Mouse (Mus musculus) neural tube, embryonic 15.5 days (tissue): ENCODE results near the gene Mrpl40. TPM values are rescaled to one million over a fixed set of nuclear protein-coding genes. Genes with fewer than 3 reads are reported as not detected.

Experiments used
- ATAC-seq: fragments of 200-750 bp; cut with Nextera tagmentation; 2 replicates; pipeline ENCODE4 v1.8.0; 2017; ENCODE audit warnings: mild to moderate bottlenecking, moderate TSS enrichment, moderate library complexity; ENCODE audit not compliant: low FRiP score
- H3K27ac ChIP-seq: fragments of 300-500 bp; sonication (generic); replicated peaks from 2 replicates; pipeline ENCODE4 v1.5.1; 2015; ENCODE audit warnings: mild to moderate bottlenecking, inconsistent platforms
- H3K27me3 ChIP-seq: fragments of 300-500 bp; sonication (generic); replicated peaks from 2 replicates; pipeline ENCODE4 v1.6.1; 2015; ENCODE audit warnings: inconsistent platforms
- H3K36me3 ChIP-seq: fragments of 300-500 bp; sonication (generic); 2 replicates; pipeline ENCODE4 v1.6.1; 2015; ENCODE audit warnings: inconsistent platforms
- H3K4me1 ChIP-seq: fragments of 300-500 bp; sonication (generic); 2 replicates; pipeline ENCODE4 v1.6.1; 2015; ENCODE audit warnings: inconsistent platforms
- H3K4me2 ChIP-seq: fragments of 300-500 bp; sonication (generic); 2 replicates; pipeline ENCODE4 v1.6.1; 2015; ENCODE audit warnings: inconsistent platforms, mild to moderate bottlenecking, moderate library complexity
- H3K4me3 ChIP-seq: fragments of 300-500 bp; sonication (generic); replicated peaks from 2 replicates; pipeline ENCODE4 v1.5.1; 2015; ENCODE audit warnings: mild to moderate bottlenecking, inconsistent platforms
- H3K9ac ChIP-seq: fragments of 300-500 bp; sonication (generic); replicated peaks from 2 replicates; pipeline ENCODE4 v1.6.1; 2015; ENCODE audit warnings: mild to moderate bottlenecking, inconsistent platforms
- H3K9me3 ChIP-seq: fragments of 300-500 bp; sonication (generic); replicated peaks from 2 replicates; pipeline ENCODE4 v1.6.1; 2016; ENCODE audit warnings: inconsistent platforms
- WGBS: fragments of 180-500 bp; shearing (Covaris S2); methylation state at CpG from one replicate; pipeline ENCODE4 v1.1.7; 2015; ENCODE audit warnings: mixed read lengths; 5-methylcytosine and 5-hydroxymethylcytosine counted together
- polyA plus RNA-seq: library from polyadenylated mRNA; unstranded; fragments of >200 nt; fragmentation: Nextera tagmentation; extraction: Ambion mirVana; gene quantifications from 2 replicates; pipeline ENCODE4 v1.2.1, GENCODE M21; 2015

Gene Mrpl40
- polyA plus RNA-seq, 1 experiment from 2014 or later = 86.3 TPM

DNA sequence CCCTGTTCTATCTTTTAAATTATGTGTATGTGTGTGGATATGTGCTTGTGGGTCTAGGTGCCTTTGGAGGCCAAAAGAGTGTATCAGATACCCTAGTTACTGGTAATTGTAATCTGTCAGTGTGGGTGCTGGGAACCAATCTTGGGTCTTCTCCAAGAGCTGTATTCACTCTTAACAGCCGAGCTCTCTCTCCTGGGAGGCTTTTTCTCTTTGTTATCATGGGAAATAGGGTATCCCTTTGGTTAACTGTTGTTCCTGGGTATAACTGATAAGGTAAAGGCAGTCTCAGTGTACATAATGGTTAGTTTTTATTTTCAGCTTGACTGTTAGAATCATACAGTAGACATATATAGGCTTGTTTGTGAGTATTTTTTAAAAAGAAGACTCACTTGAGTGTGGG, 54.3 kb downstream of the Mrpl40 start:
- Histone ChIP-seq H3K4me2 (no peak overlapping the region), H3K9ac (no peak overlapping the region), H3K9me3 (no peaks in the 10 kb centered on the region), H3K27me3 (no peaks in the 10 kb centered on the region), H3K36me3 (peaks cover 93% of the 10 kb centered on the region), H3K27ac (no peak overlapping the region), H3K4me3 (no peak overlapping the region), H3K4me1 (no peaks in the 10 kb centered on the region)
- no peak for ATAC-seq
- 97% methylated on average over 1 of the region's 1 CpGs for WGBS

Other genes with a start within 250 kb of the Mrpl40 start
- gene Sept5, start 246.9 kb downstream of the Mrpl40 start, polyA plus RNA-seq = 185 and 216 TPM in 2 replicates
- 111 and 121 TPM in 2 replicates for gene Cldn5, start 100.0 kb downstream of the Mrpl40 start, polyA plus RNA-seq
- gene Ufd1, start 65.1 kb downstream of the Mrpl40 start, polyA plus RNA-seq = 110 and 114 TPM in 2 replicates
- gene Cdc45, start 64.9 kb downstream of the Mrpl40 start, polyA plus RNA-seq = 6.6 and 18.5 TPM in 2 replicates
- gene 2510002D24Rik, start 40.3 kb downstream of the Mrpl40 start, polyA plus RNA-seq = 48.0 and 50.2 TPM in 2 replicates
- gene Gm28539, start 40.3 kb downstream of the Mrpl40 start, polyA plus RNA-seq = 0.17 TPM in 1 of 2 replicates, not detected in the other
- gene Hira, start 175 bp upstream of the Mrpl40 start, polyA plus RNA-seq = 17.5 and 18.7 TPM in 2 replicates